Comparison of ENCODE assay signal across 18 mouse cellular contexts in the genomic region with DNA sequence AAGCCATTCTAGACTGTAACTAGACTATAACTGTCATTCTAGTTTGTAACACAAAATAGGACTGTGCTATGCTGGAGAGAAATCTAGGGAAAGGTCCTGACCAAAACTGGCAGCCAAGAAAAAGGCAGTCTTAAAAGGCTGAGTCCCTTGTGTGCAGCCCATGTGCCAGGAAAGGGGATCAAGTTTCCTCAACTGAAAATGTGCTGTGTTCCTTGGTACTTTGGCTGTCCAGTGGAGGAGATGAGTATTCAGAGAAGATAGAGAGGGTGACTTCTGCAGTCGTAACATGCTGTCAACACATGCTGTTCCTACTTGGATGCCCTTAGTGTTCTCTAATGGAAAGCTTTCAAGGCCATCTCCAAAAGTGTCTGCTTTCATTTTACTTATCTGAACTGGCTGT. TPM values are rescaled to one million over a fixed set of nuclear protein-coding genes. Genes with fewer than 3 reads are reported as not detected.
DNase-seq lines count a peak whose midpoint lies in the region; ATAC-seq and TF ChIP-seq lines count a peak whose summit lies in the region.
"Had no signal": no experiment of that assay in that cellular context is flagged by ENCODE, and none has a peak within 500 bp of the region (broad histone marks: within the 10 kb centered on the region; RNA-seq: fewer than 3 reads in every experiment).

No protein-coding gene starts in this region.

- TF ChIP-seq CTCF in midbrain, postnatal 0 days (IDR thresholded peaks at IDR 0.05): no peak

- ATAC-seq in midbrain, embryonic 11.5 days (ENCODE audit: low FRiP score): no peak
- no peak for ATAC-seq in midbrain, postnatal 0 days (ENCODE audit: low FRiP score)
- ATAC-seq: forebrain, embryonic 15.5 days; inflammation-experienced regulatory T-cells, adult 6 months; intestine, postnatal 0 days had no signal

- H3K36me3 ChIP-seq in midbrain, embryonic 11.5 days (ENCODE audit: control insufficient read depth, insufficient read depth, low read length): no peaks in the 10 kb centered on the region
- H3K36me3 ChIP-seq in midbrain, postnatal 0 days (ENCODE audit: insufficient read depth, low read length): peaks cover under 1% of the 10 kb centered on the region; the same call in 1 of the 2 replicates
- H3K36me3 ChIP-seq: forebrain, embryonic 15.5 days had no signal

- H3K4me1 ChIP-seq in midbrain, embryonic 11.5 days (ENCODE audit: control insufficient read depth, insufficient read depth, low read length): no peaks in the 10 kb centered on the region
- no peaks in the 10 kb centered on the region for H3K4me1 ChIP-seq in midbrain, postnatal 0 days (ENCODE audit: insufficient read depth, low read length)
- H3K4me1 ChIP-seq: embryonic facial prominence, embryonic 15.5 days; forebrain, embryonic 15.5 days; hindbrain, embryonic 15.5 days had no signal

- WGBS in midbrain, embryonic 11.5 days: 74% methylated on average over 1 of the region's 1 CpGs
- 71% methylated on average over 1 of the region's 1 CpGs for WGBS in midbrain, postnatal 0 days

- no peaks in the 10 kb centered on the region for H3K9me3 ChIP-seq in midbrain, embryonic 11.5 days (ENCODE audit: control insufficient read depth, low read length)
- no peaks in the 10 kb centered on the region for H3K9me3 ChIP-seq in midbrain, postnatal 0 days (ENCODE audit: low read length)
- H3K9me3 ChIP-seq: embryonic facial prominence, embryonic 15.5 days; forebrain, embryonic 15.5 days; hindbrain, embryonic 15.5 days had no signal

- H3K27ac ChIP-seq in midbrain, embryonic 11.5 days (ENCODE audit: low read depth, low read length): no peak overlapping the region
- no peak overlapping the region for H3K27ac ChIP-seq in midbrain, postnatal 0 days (ENCODE audit: low read depth, low read length)
- H3K27ac ChIP-seq: embryonic facial prominence, embryonic 15.5 days; forebrain, embryonic 15.5 days; hindbrain, embryonic 15.5 days had no signal

- no peak overlapping the region for H3K4me3 ChIP-seq in midbrain, embryonic 11.5 days (ENCODE audit: low read depth, low read length)
- no peak overlapping the region for H3K4me3 ChIP-seq in midbrain, postnatal 0 days (ENCODE audit: low read depth, low read length)
- H3K4me3 ChIP-seq: embryonic facial prominence, embryonic 15.5 days; forebrain, embryonic 15.5 days; hindbrain, embryonic 15.5 days had no signal

- H3K9ac ChIP-seq in midbrain, embryonic 11.5 days (ENCODE audit: low read length): no peak overlapping the region
- no peak overlapping the region for H3K9ac ChIP-seq in midbrain, postnatal 0 days (replicated peaks; ENCODE audit: low read length, poor library complexity, severe bottlenecking)
- H3K9ac ChIP-seq: embryonic facial prominence, embryonic 15.5 days; forebrain, embryonic 15.5 days; hindbrain, embryonic 15.5 days had no signal

- DNase-seq in heart, adult 11 months: peak; percentile 86
- no peak for DNase-seq in heart, postnatal 4 days
- DNase-seq in midbrain, embryonic 11.5 days (ENCODE audit: low spot score, missing footprints): peak; percentile 75
- DNase-seq in midbrain, postnatal 0 days (ENCODE audit: low spot score): no peak
- DNase-seq in adipocyte (ENCODE audit: low spot score): peak; percentile 66
- DNase-seq in testis, postnatal 14 days (ENCODE audit: low spot score): peak; percentile 38
- DNase-seq in lung, postnatal 36 days: no peak
- DNase-seq: adrenal gland, adult 2 months; adrenal gland, postnatal 25 days; cerebellum, adult 18-20 months; cerebellum, adult 9-11 months; cerebellum, postnatal 36 days; gastrocnemius, postnatal 10 days had no signal

- H3K27me3 ChIP-seq in midbrain, embryonic 11.5 days (ENCODE audit: control insufficient read depth, insufficient read depth, low read length): no peaks in the 10 kb centered on the region
- H3K27me3 ChIP-seq in midbrain, postnatal 0 days (ENCODE audit: insufficient read depth, low read length): no peaks in the 10 kb centered on the region
- H3K27me3 ChIP-seq: embryonic facial prominence, embryonic 15.5 days; forebrain, embryonic 15.5 days; hindbrain, embryonic 15.5 days had no signal

- no peak overlapping the region for H3K4me2 ChIP-seq in midbrain, embryonic 11.5 days
- no peak overlapping the region for H3K4me2 ChIP-seq in midbrain, postnatal 0 days (ENCODE audit: low read depth, low read length, poor library complexity, severe bottlenecking)
- H3K4me2 ChIP-seq: embryonic facial prominence, embryonic 15.5 days; forebrain, embryonic 15.5 days; hindbrain, embryonic 15.5 days had no signal

RNA-seq across cellular contexts. Expression of a gene that starts 39.4 kb away (rescaled TPM):
- 10 to 100 TPM; 11.4 to 13.2 TPM for total RNA-seq in heart, postnatal 4 days (2021)
- 31.5 and 39.5 TPM in 2 replicates for polyA plus RNA-seq in midbrain, embryonic 11.5 days (2014; fragmentation: Nextera tagmentation; extraction: Ambion mirVana)
- total RNA-seq in midbrain, postnatal 0 days (2014; rRNA removed): 10.7 and 20.0 TPM in 2 replicates
- 36.1 and 39.8 TPM in 2 replicates for polyA plus RNA-seq in midbrain, postnatal 0 days (2015; fragmentation: Nextera tagmentation; extraction: Ambion mirVana)

RNA-seq across cellular contexts. Expression of a gene that starts 39.9 kb away (rescaled TPM):
- total RNA-seq in heart, postnatal 4 days (2021): 10 to 100 TPM in 1 of 2 experiments, 1 to 10 TPM in 1; 7.8 to 11.2 TPM
- polyA plus RNA-seq in midbrain, embryonic 11.5 days (2014; fragmentation: Nextera tagmentation; extraction: Ambion mirVana): 22.9 and 23.1 TPM in 2 replicates
- 15.5 and 17.5 TPM in 2 replicates for total RNA-seq in midbrain, postnatal 0 days (2014; rRNA removed)
- 21.4 and 25.2 TPM in 2 replicates for polyA plus RNA-seq in midbrain, postnatal 0 days (2015; fragmentation: Nextera tagmentation; extraction: Ambion mirVana)

Comparison
In these comparisons a context has a peak if more than half of its experiments do, and no peak if none do; other contexts are left out.
1. DNase-seq: peak in heart, adult 11 months (single experiment), midbrain, embryonic 11.5 days (single experiment), adipocyte (single experiment) and testis, postnatal 14 days (single experiment); none in heart, postnatal 4 days (single experiment), midbrain, postnatal 0 days (single experiment) and lung, postnatal 36 days (single experiment).